Mouse (Mus musculus): ENCODE measurements at regions not wholly inside any gene's neighbourhood (a gene's known extent, or its start where the extent isn't known, plus 50 kb on each side); places are given as distances from the start of the nearest gene placed in this dataset.

- Histone ChIP-seq H3K9ac (ENCODE audit: insufficient read depth, low read depth, low read length, poor library complexity, severe bottlenecking) (no peak overlapping the region), H3K4me1 (ENCODE audit: control insufficient read depth in 2 of 2, insufficient read depth in 2 of 2, low read length in 2 of 2, poor library complexity in 1 of 2) (peaks cover 0 to 3% of the 10 kb centered on the region in 2 experiments; a peak in 1 of 4 replicates), H3K27ac (ENCODE audit: insufficient read depth, low read depth, low read length, poor library complexity, severe bottlenecking) (no peak overlapping the region), H3K4me3 (ENCODE audit: insufficient read depth in 1 of 2, low read depth in 1 of 2, low read length in 2 of 2, poor library complexity in 1 of 2, severe bottlenecking in 1 of 2) (no peak overlapping the region), H3K36me3 (ENCODE audit: control insufficient read depth, insufficient read depth, low read length, poor library complexity, severe bottlenecking) (no peaks in the 10 kb centered on the region), H3K9me3 (ENCODE audit: control insufficient read depth, insufficient read depth, low read depth, low read length) (no peaks in the 10 kb centered on the region)
- TF ChIP-seq MAFK (IDR thresholded peaks at IDR 0.05; ENCODE audit: insufficient read depth, low read depth, low read length) (no peak), CHD2 (IDR thresholded peaks at IDR 0.05; ENCODE audit: low read depth, low read length) (no peak), ZC3H11A (IDR thresholded peaks at IDR 0.05; ENCODE audit: borderline replicate concordance, low read depth, low read length) (no peak), HCFC1 (IDR thresholded peaks at IDR 0.05; ENCODE audit: borderline replicate concordance, insufficient read depth, low read length) (no peak), ZNF384 (IDR thresholded peaks at IDR 0.05; ENCODE audit: low read depth, low read length) (no peak)
- in situ Hi-C loops (cut with MboI; ENCODE audit: low sequenced_read_pairs in 2 of 2, unreplicated experiment in 2 of 2): no loop called here
- no peak for DNase-seq (ENCODE audit: low read depth, low spot score)
These were observed 103.0 kb upstream of the Tut7 start for GRCm38 (mm10) chr13:59925845-59926481.

DNA sequence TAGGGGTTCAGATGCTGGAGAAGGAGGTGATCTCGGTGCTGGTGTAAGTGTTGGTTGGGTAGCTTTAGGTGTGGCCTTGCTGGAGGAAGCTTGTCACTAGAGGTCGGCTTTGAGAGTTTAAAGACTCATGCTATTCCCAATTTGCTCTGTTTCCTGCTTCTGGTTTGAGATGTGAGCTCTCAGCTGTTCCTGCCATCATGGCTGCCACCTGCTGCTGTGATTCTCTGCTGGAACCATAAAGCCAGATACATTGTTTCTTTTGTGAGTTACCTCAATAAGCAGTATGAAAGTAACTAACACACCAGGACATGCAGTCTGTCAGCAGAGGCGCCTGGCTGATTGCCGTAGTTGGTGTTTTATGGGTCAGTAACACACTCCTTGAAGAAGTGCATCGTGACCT lies 94.2 kb upstream of the Tut7 start:
- in situ Hi-C loops (cut with MboI; ENCODE audit: low sequenced_read_pairs in 2 of 2, unreplicated experiment in 2 of 2): no loop called here
- H3K36me3 ChIP-seq (ENCODE audit: control insufficient read depth, insufficient read depth, low read length, poor library complexity, severe bottlenecking): no peaks in the 10 kb centered on the region
- H3K9ac ChIP-seq (ENCODE audit: insufficient read depth, low read depth, low read length, poor library complexity, severe bottlenecking): no peak overlapping the region
- no peak overlapping the region for H3K4me3 ChIP-seq (ENCODE audit: insufficient read depth in 1 of 2, low read depth in 1 of 2, low read length in 2 of 2, poor library complexity in 1 of 2, severe bottlenecking in 1 of 2)
- DNase-seq (ENCODE audit: low read depth, low spot score): no peak
- no peaks in the 10 kb centered on the region for H3K4me1 ChIP-seq (ENCODE audit: control insufficient read depth in 2 of 2, insufficient read depth in 2 of 2, low read length in 2 of 2, poor library complexity in 1 of 2)
- H3K27ac ChIP-seq (ENCODE audit: insufficient read depth, low read depth, low read length, poor library complexity, severe bottlenecking): no peak overlapping the region
- TF ChIP-seq MAFK (IDR thresholded peaks at IDR 0.05; ENCODE audit: insufficient read depth, low read depth, low read length) (no peak), ZNF384 (IDR thresholded peaks at IDR 0.05; ENCODE audit: low read depth, low read length) (no peak), CHD2 (IDR thresholded peaks at IDR 0.05; ENCODE audit: low read depth, low read length) (no peak), HCFC1 (IDR thresholded peaks at IDR 0.05; ENCODE audit: borderline replicate concordance, insufficient read depth, low read length) (no peak), ZC3H11A (IDR thresholded peaks at IDR 0.05; ENCODE audit: borderline replicate concordance, low read depth, low read length) (no peak)
- H3K9me3 ChIP-seq (ENCODE audit: control insufficient read depth, insufficient read depth, low read depth, low read length): no peaks in the 10 kb centered on the region

- Histone ChIP-seq H3K9ac (ENCODE audit: insufficient read depth, low read depth, low read length, poor library complexity, severe bottlenecking) (no peak overlapping the region), H3K4me3 (ENCODE audit: insufficient read depth in 1 of 2, low read depth in 1 of 2, low read length in 2 of 2, poor library complexity in 1 of 2, severe bottlenecking in 1 of 2) (no peak overlapping the region), H3K9me3 (ENCODE audit: control insufficient read depth, insufficient read depth, low read depth, low read length) (no peaks in the 10 kb centered on the region), H3K4me1 (ENCODE audit: control insufficient read depth in 2 of 2, insufficient read depth in 2 of 2, low read length in 2 of 2, poor library complexity in 1 of 2) (no peaks in the 10 kb centered on the region), H3K36me3 (ENCODE audit: control insufficient read depth, insufficient read depth, low read length, poor library complexity, severe bottlenecking) (no peaks in the 10 kb centered on the region), H3K27ac (ENCODE audit: insufficient read depth, low read depth, low read length, poor library complexity, severe bottlenecking) (no peak overlapping the region)
- DNase-seq (ENCODE audit: low read depth, low spot score): no peak
- TF ChIP-seq ZNF384 (IDR thresholded peaks at IDR 0.05; ENCODE audit: low read depth, low read length) (no peak), CHD2 (IDR thresholded peaks at IDR 0.05; ENCODE audit: low read depth, low read length) (no peak), ZC3H11A (IDR thresholded peaks at IDR 0.05; ENCODE audit: borderline replicate concordance, low read depth, low read length) (no peak), HCFC1 (IDR thresholded peaks at IDR 0.05; ENCODE audit: borderline replicate concordance, insufficient read depth, low read length) (no peak), MAFK (IDR thresholded peaks at IDR 0.05; ENCODE audit: insufficient read depth, low read depth, low read length) (no peak)
- in situ Hi-C loops (cut with MboI; ENCODE audit: low sequenced_read_pairs in 2 of 2, unreplicated experiment in 2 of 2): no loop called here
These were observed 93.5 kb upstream of the Tut7 start for GRCm38 (mm10) chr13:59916166-59917044.

DNA sequence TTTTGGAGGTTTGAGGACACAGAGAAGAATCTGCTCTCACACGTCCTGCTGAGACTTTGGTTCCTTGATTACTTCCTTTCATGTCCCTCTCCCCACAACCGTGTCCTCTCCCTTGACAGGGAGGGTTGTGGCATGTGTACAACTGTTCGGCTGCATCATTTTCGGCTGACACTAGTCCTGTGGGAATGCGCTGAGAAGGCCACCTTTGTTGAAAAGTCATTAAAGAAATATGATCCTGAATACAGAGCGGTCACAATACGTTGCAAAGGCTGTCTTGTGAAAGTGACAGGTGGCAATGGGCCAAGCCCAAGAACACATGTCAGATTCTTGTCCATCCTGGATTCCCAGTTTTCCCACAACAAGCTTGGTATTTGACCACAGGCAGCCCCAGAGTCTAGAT lies 92.8 kb upstream of the Tut7 start:
- no peak for TF ChIP-seq MAFK (IDR thresholded peaks at IDR 0.05; ENCODE audit: insufficient read depth, low read depth, low read length)
- no peak for TF ChIP-seq CHD2 (IDR thresholded peaks at IDR 0.05; ENCODE audit: low read depth, low read length)
- TF ChIP-seq ZC3H11A (IDR thresholded peaks at IDR 0.05; ENCODE audit: borderline replicate concordance, low read depth, low read length): no peak
- H3K4me3 ChIP-seq (ENCODE audit: insufficient read depth in 1 of 2, low read depth in 1 of 2, low read length in 2 of 2, poor library complexity in 1 of 2, severe bottlenecking in 1 of 2): no peak overlapping the region
- H3K36me3 ChIP-seq (ENCODE audit: control insufficient read depth, insufficient read depth, low read length, poor library complexity, severe bottlenecking): no peaks in the 10 kb centered on the region
- H3K9me3 ChIP-seq (ENCODE audit: control insufficient read depth, insufficient read depth, low read depth, low read length): no peaks in the 10 kb centered on the region
- DNase-seq (ENCODE audit: low read depth, low spot score): no peak
- no peak overlapping the region for H3K27ac ChIP-seq (ENCODE audit: insufficient read depth, low read depth, low read length, poor library complexity, severe bottlenecking)
- no peaks in the 10 kb centered on the region for H3K4me1 ChIP-seq (ENCODE audit: control insufficient read depth in 2 of 2, insufficient read depth in 2 of 2, low read length in 2 of 2, poor library complexity in 1 of 2)
- H3K9ac ChIP-seq (ENCODE audit: insufficient read depth, low read depth, low read length, poor library complexity, severe bottlenecking): no peak overlapping the region
- in situ Hi-C loops (cut with MboI; ENCODE audit: low sequenced_read_pairs in 2 of 2, unreplicated experiment in 2 of 2): no loop called here
